Mouse (Mus musculus): ENCODE results near the gene Katnal1. TPM values are rescaled to one million over a fixed set of nuclear protein-coding genes. Genes with fewer than 3 reads are reported as not detected.

The Katnal1 gene
- polyA plus RNA-seq, 1 experiment from 2014 or later: 29.1 TPM

GRCm38 (mm10) chr5:148857522-148857921 is 71.6 kb downstream of the Katnal1 start:
- no peak overlapping the region for H3K4me3 ChIP-seq (replicated peaks)
- H3K36me3 ChIP-seq: no peaks in the 10 kb centered on the region
- peaks cover 15% of the 10 kb centered on the region for H3K4me1 ChIP-seq (replicated peaks)
- 72% methylated on average over 3 of the region's 3 CpGs for WGBS
- no peak overlapping the region for H3K9ac ChIP-seq (replicated peaks)
- ATAC-seq (ENCODE audit: insufficient number of reproducible peaks, insufficient read depth, low FRiP score, low TSS enrichment, low read depth): no peak
- no peak overlapping the region for H3K27ac ChIP-seq
- no peak overlapping the region for H3K4me2 ChIP-seq
- no peaks in the 10 kb centered on the region for H3K9me3 ChIP-seq
- H3K27me3 ChIP-seq: 0 out of 2 replicates have a peak, but pooled peaks cover 4% of the 10 kb centered on the region

- Histone ChIP-seq H3K9ac (replicated peaks) (no peak overlapping the region), H3K4me2 (no peak overlapping the region), H3K36me3 (no peaks in the 10 kb centered on the region), H3K9me3 (no peaks in the 10 kb centered on the region), H3K4me1 (replicated peaks) (peaks cover 15% of the 10 kb centered on the region), H3K27ac (no peak overlapping the region), H3K4me3 (replicated peaks) (no peak overlapping the region), H3K27me3 (no peaks in the 10 kb centered on the region)
- 80% methylated on average over 8 of the region's 8 CpGs for WGBS
- ATAC-seq (ENCODE audit: insufficient number of reproducible peaks, insufficient read depth, low FRiP score, low TSS enrichment, low read depth): no peak
These were observed 74.1 kb downstream of the Katnal1 start for GRCm38 (mm10) chr5:148855047-148855446.

DNA sequence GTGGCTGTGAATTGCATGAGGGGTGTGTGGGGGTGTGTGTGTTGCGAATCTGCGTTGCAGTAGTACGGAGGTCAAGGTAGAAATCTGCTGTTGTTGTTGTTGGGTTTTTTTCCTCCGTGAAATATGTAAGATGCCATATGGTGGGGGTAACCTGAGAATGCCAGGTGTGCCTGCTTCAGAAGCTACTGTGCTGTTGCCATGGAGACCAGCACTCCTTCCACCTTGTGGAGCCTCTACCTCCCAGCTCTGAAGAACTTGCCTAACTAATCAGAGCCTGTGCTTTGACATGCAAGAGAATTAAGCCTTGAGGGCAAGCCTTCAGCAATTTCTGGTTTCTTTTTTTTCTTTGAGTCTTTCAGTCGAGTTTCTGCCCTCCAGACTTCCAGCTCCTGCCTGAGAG is 75.0 kb downstream of the Katnal1 start:
- no peaks in the 10 kb centered on the region for H3K9me3 ChIP-seq
- H3K4me2 ChIP-seq: peak overlapping the region; percentile 24
- peaks cover 15% of the 10 kb centered on the region for H3K4me1 ChIP-seq (replicated peaks)
- no peak overlapping the region for H3K9ac ChIP-seq (replicated peaks)
- no peaks in the 10 kb centered on the region for H3K36me3 ChIP-seq
- no peak overlapping the region for H3K27ac ChIP-seq
- H3K4me3 ChIP-seq (replicated peaks): no peak overlapping the region
- WGBS: 15% methylated on average over 5 of the region's 5 CpGs
- no peaks in the 10 kb centered on the region for H3K27me3 ChIP-seq
- ATAC-seq (ENCODE audit: insufficient number of reproducible peaks, insufficient read depth, low FRiP score, low TSS enrichment, low read depth): no peak

GRCm38 (mm10) chr5:148849516-148849915 is 79.6 kb downstream of the Katnal1 start:
- peaks cover 5% of the 10 kb centered on the region; the same call in 1 of the 2 replicates for H3K9me3 ChIP-seq
- no peak overlapping the region for H3K27ac ChIP-seq
- H3K4me2 ChIP-seq: no peak overlapping the region
- H3K27me3 ChIP-seq: no peaks in the 10 kb centered on the region
- H3K36me3 ChIP-seq: no peaks in the 10 kb centered on the region
- no peak for ATAC-seq (ENCODE audit: insufficient number of reproducible peaks, insufficient read depth, low FRiP score, low TSS enrichment, low read depth)
- 90% methylated on average over 6 of the region's 6 CpGs for WGBS
- peaks cover 13% of the 10 kb centered on the region for H3K4me1 ChIP-seq (replicated peaks)
- no peak overlapping the region for H3K9ac ChIP-seq (replicated peaks)
- no peak overlapping the region for H3K4me3 ChIP-seq (replicated peaks)

DNA sequence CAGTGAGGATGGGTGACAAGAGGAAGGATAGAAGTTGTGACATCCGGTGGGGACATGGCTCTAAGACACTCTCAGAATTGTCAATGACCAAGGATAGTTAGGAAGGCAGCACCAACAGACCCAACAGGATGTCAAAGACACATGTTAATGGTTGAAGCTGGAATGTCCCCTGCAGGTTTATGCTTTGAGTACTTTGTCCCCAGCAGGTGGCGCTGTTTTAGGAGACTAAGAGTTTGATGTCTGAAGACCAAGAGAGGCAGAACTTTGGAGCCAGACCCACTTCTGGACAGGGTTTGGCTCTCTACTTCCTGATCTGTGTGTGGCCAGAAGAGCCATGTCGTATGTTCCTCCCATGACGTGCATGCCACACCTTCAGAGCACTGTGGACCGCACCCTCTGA is 82.1 kb downstream of the Katnal1 start:
- ATAC-seq (ENCODE audit: insufficient number of reproducible peaks, insufficient read depth, low FRiP score, low TSS enrichment, low read depth): no peak
- no peak overlapping the region for H3K27ac ChIP-seq
- H3K9ac ChIP-seq (replicated peaks): no peak overlapping the region
- no peak overlapping the region for H3K4me3 ChIP-seq (replicated peaks)
- H3K36me3 ChIP-seq: no peaks in the 10 kb centered on the region
- H3K4me2 ChIP-seq: no peak overlapping the region
- H3K9me3 ChIP-seq: peaks cover 5% of the 10 kb centered on the region; the same call in 1 of the 2 replicates
- H3K27me3 ChIP-seq: no peaks in the 10 kb centered on the region
- WGBS: 95% methylated on average over 5 of the region's 5 CpGs
- no peaks in the 10 kb centered on the region for H3K4me1 ChIP-seq (replicated peaks)

- peaks cover 15% of the 10 kb centered on the region for H3K27me3 ChIP-seq
- H3K36me3 ChIP-seq: no peaks in the 10 kb centered on the region
- no peak overlapping the region for H3K4me2 ChIP-seq
- no peak overlapping the region for H3K4me3 ChIP-seq (replicated peaks)
- H3K27ac ChIP-seq: no peak overlapping the region
- no peak for ATAC-seq (ENCODE audit: insufficient number of reproducible peaks, insufficient read depth, low FRiP score, low TSS enrichment, low read depth)
- WGBS: 33% methylated on average over 8 of the region's 8 CpGs
- H3K4me1 ChIP-seq (replicated peaks): no peaks in the 10 kb centered on the region; the same call in 1 of the 2 replicates
- no peaks in the 10 kb centered on the region for H3K9me3 ChIP-seq
- H3K9ac ChIP-seq (replicated peaks): no peak overlapping the region
These were observed 92.1 kb downstream of the Katnal1 start for GRCm38 (mm10) chr5:148837069-148837468.

GRCm38 (mm10) chr5:148831596-148832257 is 97.4 kb downstream of the Katnal1 start:
- Histone ChIP-seq H3K36me3 (no peaks in the 10 kb centered on the region), H3K27ac (no peak overlapping the region), H3K9me3 (no peaks in the 10 kb centered on the region), H3K4me3 (replicated peaks) (peak overlapping the region; percentile 19), H3K27me3 (peaks cover 27% of the 10 kb centered on the region), H3K9ac (replicated peaks) (no peak overlapping the region; the same call in 1 of the 2 replicates), H3K4me2 (peak overlapping the region; percentile 41), H3K4me1 (replicated peaks) (peaks cover 4% of the 10 kb centered on the region)
- ATAC-seq (ENCODE audit: insufficient number of reproducible peaks, insufficient read depth, low FRiP score, low TSS enrichment, low read depth): no peak
- WGBS: 5% methylated on average over 23 of the region's 23 CpGs

- H3K4me2 ChIP-seq: peak overlapping the region; percentile 41
- H3K4me3 ChIP-seq (replicated peaks): peak overlapping the region; percentile 19
- no peaks in the 10 kb centered on the region for H3K36me3 ChIP-seq
- H3K9ac ChIP-seq (replicated peaks): no peak overlapping the region
- WGBS: 16% methylated on average over 9 of the region's 9 CpGs
- no peak for ATAC-seq (ENCODE audit: insufficient number of reproducible peaks, insufficient read depth, low FRiP score, low TSS enrichment, low read depth)
- no peak overlapping the region for H3K27ac ChIP-seq
- H3K9me3 ChIP-seq: no peaks in the 10 kb centered on the region
- H3K27me3 ChIP-seq: peaks cover 27% of the 10 kb centered on the region
- H3K4me1 ChIP-seq (replicated peaks): peaks cover 4% of the 10 kb centered on the region
These were observed 98.0 kb downstream of the Katnal1 start for GRCm38 (mm10) chr5:148831141-148831547.

DNA sequence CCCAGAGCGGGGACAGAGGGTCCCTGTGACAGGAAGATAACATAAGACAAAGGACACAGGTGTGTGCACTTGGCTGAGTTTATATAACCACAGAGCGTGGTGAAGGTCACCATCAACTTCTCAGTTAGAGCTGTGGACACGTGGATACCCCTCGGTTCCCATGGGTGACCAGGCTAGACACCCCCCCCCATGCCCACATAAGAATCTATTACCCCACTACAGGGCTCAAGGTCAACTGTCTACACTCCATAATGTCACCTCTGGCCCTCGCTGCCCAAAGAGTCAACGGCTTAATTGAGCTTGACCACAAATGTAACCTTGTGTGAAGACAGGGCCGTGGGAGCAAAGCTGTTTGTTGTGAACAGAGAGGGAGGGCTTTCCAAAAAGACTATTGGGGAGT is 103.4 kb downstream of the Katnal1 start:
- no peak overlapping the region for H3K9ac ChIP-seq (replicated peaks)
- WGBS: 85% methylated on average over 7 of the region's 7 CpGs
- H3K4me1 ChIP-seq (replicated peaks): no peaks in the 10 kb centered on the region; the same call in 1 of the 2 replicates

DNA sequence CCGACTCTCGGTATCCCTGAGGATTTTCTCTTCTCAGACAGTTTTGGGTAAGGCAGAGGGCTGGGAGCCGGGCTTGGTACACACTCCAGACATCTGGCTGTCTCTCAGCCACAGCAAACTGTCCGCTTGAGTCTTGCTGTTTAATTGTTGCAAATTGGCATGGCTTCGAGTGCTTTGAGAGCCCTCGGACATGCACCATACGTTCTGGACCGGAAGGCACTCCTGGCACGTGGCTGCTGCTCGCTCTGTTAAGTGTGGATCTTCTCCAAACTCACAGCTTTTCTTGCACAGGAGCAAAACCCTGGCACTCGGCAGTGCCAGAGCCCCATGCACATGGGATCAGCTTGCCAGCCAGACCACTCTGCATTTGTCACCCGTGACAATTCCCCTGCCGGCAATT is 106.3 kb downstream of the Katnal1 start:
- no peaks in the 10 kb centered on the region for H3K36me3 ChIP-seq
- no peak for ATAC-seq (ENCODE audit: insufficient number of reproducible peaks, insufficient read depth, low FRiP score, low TSS enrichment, low read depth)
- H3K27me3 ChIP-seq: peaks cover 33% of the 10 kb centered on the region
- no peak overlapping the region for H3K9ac ChIP-seq (replicated peaks)
- H3K9me3 ChIP-seq: no peaks in the 10 kb centered on the region
- no peak overlapping the region for H3K4me3 ChIP-seq (replicated peaks)
- H3K27ac ChIP-seq: no peak overlapping the region
- no peak overlapping the region for H3K4me2 ChIP-seq
- H3K4me1 ChIP-seq (replicated peaks): peaks cover 10% of the 10 kb centered on the region
- 77% methylated on average over 13 of the region's 13 CpGs for WGBS

More for the DNA sequence above, 103.4 kb downstream of the Katnal1 start:
- no peak overlapping the region for H3K4me3 ChIP-seq (replicated peaks)
- H3K4me2 ChIP-seq: no peak overlapping the region
- ATAC-seq (ENCODE audit: insufficient number of reproducible peaks, insufficient read depth, low FRiP score, low TSS enrichment, low read depth): no peak
- no peaks in the 10 kb centered on the region for H3K36me3 ChIP-seq
- no peak overlapping the region for H3K27ac ChIP-seq
- H3K27me3 ChIP-seq: peaks cover 22% of the 10 kb centered on the region
- no peaks in the 10 kb centered on the region for H3K9me3 ChIP-seq

Measured in limb, embryonic 12.5 days (tissue).